Mouse (Mus musculus) right cerebral cortex, postnatal 4 days (tissue): Measurements from ENCODE around the gene Slc25a13.
A peak's percentile ranks its signal among the peaks of the same experiment; 100 is the strongest.

Source experiments
- DNase-seq: peaks from one replicate; pipeline ENCODE4 v3.0.0-alpha.2; 2022

Slc25a13 gene

DNA sequence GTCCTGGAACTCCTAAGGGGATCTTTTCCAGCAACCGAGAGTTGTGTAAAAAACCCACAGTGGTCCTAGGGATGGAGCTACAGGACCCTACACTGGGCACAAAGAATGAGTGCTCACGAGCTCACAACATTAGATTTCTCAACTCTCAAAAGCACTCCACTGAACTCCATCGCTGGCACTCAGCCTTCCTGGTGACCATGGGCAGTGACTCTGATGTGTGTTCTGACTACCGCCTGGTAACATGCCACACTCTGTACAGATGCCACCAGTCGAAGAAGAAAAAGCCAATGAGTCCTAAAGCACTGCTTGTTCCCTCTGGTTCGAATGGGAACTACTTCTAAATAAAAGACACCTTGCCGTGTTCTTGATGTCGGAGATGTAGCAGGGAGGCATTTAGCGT is 111.4 kb downstream of the Slc25a13 start:
- no peak for DNase-seq

DNA sequence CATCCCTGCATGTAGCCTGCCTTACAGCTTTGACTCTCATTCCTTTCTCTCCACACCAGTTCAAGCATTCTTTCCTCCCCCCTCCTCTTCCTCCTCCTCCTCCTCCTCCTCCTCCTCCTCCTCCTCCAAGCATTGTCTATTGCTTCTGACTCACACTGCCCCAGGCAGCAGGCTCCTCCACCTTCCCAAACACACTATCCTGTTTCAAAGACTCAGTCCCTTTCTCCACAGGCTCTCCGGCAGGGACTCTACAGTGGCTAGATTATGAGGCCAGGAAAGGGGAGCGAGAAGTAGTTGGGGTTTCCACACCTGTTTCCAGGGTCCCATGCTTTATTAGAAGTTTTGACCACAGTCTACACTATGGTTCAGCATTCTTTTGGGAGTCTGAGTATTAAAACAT is 113.5 kb downstream of the Slc25a13 start:
- DNase-seq: no peak

DNA sequence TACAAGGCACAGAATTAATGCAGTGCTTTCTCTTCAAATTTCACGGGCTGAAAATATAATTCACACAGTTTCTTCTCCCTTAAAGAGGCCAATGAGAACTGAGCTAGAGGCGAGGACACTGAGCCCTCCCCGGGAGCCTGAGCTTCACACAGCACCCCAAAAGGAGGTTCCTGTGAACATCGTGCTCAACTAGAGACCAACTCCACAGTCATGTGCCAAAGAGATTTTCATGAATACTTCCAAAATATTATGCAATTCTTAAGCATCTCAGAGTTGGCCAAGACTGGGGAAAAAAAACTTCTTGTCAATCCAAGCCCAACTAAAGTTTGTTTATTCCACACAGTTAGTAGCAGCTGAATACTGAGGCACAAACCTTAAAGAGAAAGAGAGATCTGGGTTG is 115.4 kb downstream of the Slc25a13 start:
- no peak for DNase-seq

DNA sequence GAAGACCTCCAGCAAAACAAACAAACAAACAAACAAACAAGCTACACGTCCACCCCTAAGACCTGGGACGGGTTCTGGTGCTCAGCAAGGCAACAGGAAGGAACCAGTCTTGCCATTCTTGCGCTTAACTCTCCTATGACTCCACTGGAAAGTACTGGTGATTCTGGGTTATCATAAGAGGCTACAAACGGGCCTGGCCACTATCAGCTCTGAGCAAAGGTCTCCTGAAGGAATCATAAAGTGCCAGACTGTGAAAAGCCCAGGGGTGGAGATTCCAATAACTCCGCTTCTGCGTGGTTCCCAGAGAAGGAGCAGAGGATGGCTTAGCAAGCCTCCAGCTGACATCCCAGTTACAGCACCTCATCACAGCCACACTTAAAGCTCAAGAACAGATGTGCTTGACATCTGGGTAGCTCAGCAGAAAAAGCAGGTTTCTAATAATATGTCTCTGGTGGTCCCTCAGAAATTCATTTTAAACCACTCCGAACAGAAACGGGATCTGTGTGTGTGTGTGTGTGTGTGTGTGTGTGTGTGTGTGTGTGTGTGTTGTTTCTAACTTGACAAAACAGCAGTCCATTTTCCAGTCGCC is 116.0 kb downstream of the Slc25a13 start:
- no peak for DNase-seq

DNA sequence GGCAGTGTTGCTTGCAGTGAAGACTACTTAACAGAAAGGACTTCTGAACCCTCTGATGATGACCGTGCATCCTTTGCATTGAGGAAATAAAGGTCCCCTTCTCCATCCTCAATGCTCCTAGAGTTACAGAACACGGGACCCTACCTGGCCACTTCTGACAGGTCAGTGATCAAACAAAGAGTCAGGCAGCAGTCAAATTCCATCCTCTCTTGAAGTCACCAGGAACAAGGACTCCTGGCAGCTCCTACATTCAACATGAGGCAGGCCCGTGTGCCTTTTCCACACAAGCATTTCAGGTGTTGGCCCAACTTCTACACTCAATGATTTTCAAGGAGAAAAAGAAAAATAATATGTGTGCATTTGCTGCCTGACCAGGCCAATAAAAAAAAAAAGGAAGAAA is 123.0 kb downstream of the Slc25a13 start:
- no peak for DNase-seq

DNA sequence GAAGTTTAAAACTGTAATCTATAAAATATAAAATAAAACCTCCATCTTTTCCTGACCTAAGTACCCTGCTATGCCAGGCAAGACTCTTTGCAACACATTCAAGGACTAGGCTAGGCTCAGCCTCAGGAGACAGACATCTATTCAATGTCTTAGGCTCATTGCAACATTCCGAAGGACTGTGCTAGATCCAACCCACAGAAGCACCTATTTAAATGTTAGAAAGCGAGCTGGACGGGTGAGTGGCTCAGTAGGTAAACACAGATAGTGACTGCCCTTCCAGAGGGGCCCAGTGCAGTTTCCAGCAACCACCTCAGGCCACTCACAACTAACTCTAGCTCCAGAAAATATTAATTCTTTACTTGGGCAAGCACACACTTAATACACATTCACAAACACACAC is 123.5 kb downstream of the Slc25a13 start:
- DNase-seq: no peak

DNA sequence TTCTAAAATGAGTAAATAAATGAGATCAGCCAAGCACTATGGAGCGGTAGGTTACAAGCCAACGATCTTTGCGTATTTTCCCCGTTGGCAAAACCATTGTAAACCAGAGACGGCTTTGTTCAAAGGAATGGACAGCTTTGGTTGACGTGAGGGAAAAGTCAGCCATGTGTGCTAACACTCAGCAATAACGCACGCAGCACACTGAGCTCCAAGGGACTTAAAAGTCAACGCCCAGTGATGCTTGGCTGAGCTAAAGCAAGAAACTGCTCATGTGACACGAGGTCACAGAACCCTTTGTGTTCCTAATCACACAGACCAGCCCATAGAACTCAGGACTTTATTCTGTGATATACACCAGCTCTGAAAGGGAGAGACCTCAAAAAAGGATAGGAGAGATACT is 124.5 kb downstream of the Slc25a13 start:
- no peak for DNase-seq

DNA sequence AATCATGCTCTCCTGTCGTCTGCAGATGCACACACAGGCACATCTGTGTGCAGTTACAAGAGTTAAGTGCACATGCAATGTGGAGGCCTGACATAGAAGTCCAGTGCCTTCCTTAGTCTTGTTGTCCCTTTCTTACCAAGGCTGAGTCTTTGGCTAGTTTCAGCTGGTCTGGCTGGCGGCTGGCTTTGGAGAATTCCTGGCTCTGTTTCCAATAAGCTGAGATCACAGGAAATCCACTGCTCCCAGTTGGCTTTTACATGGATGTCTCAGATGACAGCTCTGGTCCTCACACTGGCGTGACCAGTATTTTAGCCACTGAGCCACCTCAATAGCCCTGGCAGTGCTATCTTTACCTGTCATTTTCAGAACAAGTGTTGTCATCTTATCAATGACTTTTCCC is 126.0 kb downstream of the Slc25a13 start:
- DNase-seq: no peak

DNA sequence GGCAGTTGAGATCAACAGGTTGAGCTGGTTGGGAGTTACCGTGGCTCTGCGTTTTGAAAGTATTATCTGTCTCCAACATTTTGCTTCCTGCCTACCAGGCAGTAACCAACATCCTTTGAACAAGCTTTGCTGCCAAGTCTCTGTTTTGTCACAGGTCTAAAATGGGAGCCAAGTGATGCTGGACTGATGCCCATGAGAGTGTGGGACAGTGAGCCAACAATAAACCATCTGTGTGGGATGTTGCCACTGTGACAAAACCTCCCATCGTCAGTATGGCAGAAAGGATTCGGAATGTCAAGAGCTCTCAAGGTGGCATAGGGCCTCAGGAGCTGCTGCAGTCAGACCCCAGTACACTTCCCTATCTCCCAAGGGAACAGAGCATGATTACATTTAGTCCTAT is 128.8 kb downstream of the Slc25a13 start:
- peak; percentile 35 for DNase-seq

DNA sequence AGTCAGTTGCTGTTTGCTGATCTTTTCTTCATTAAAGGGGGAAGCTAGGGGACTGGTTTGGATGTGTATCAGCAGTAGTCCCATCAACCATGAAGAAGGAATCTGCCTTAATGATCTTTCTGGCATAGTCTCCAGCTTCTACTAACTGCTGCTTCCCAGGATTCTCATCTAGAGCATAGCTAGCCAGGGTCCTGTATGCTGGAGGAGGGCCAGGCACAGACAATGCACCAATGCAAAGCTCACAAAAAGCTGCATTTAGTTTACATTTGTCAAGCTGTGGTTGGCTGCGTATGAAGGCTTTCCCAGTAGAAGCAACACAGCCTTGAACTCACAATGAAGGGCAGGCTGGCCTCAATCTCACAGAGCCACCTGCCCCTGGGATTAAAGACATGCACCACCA is 136.5 kb downstream of the Slc25a13 start:
- no peak for DNase-seq

DNA sequence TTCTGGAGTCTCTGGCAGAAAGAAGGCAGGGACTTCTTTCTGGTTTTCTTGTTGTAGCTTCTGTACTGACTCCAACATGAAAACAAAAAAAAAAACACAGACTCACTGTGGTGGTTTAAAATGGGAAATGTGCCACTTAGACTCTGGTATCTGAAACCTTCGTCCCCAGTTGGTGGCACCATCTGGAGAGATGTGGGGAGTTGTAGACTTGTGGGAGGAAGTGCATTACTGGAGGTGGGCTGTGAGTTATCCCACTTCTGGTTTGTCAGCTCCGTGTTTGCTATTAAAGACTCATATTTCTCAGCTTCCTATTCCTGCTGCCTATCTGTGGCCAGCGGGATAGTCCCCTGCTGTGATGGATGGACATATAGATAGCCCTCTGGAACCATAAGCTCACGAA is 139.7 kb downstream of the Slc25a13 start:
- DNase-seq: no peak

DNA sequence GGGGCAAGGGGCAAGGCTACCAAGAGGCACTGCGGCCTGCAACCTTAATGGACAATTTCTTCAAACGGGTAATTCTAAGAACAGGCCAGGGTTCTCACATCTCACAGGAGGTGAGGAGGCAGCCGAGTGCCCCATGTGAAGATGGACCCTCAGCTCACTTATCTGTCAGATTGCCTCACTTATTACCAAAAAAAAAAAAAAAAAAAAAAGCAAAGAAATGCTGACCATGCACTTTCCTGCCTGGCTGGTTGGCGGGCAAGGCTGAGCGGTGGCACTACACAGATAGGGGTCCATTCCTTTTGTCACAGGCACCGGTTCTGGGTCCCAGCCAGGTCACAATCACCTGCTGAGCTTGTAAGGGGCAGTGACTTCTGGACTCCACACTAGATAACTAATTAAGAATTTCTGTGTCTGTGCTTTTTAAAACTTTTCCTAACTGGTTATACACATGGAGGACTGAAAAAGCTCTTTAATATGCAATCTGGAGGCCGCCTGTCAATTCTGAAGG is 141.0 kb downstream of the Slc25a13 start:
- DNase-seq: no peak

DNA sequence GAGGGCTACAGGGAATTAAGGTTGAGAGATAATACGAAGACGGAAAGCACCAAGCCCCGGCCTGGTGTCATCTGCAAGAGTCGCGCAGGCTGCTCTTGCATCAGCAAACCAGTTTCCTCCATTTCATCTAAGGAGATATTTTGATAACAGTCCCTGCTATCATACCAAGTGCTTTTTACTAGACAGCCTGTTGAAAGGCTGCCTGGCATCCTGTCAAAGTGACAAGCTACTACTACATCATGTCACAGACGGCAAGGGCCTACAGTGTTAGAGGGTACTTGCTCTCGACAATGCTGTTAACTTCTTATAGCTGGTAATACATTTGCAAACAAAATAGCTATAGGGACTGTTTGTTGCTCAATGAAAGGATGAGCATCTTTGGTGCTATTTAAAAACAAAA is 145.9 kb downstream of the Slc25a13 start:
- DNase-seq: no peak

DNA sequence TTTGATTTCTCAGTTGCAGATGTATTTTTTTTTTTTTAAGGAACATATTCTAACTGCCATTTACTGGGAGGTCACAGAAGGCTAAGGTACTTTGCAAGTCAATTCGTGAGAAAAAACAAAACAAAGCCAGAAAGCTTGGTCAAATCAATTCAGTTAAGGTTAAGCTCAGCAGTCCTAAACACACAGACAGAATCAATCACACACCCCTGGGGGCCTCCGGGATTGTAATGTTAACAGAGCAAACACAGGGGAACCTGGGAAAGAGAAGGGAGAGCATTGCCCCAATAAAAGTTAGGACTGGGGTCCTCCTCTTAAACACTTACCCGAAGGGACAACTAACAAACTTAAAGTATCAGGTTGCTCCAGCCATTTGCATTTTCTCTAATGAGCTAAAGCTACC is 147.0 kb downstream of the Slc25a13 start:
- DNase-seq: no peak

DNA sequence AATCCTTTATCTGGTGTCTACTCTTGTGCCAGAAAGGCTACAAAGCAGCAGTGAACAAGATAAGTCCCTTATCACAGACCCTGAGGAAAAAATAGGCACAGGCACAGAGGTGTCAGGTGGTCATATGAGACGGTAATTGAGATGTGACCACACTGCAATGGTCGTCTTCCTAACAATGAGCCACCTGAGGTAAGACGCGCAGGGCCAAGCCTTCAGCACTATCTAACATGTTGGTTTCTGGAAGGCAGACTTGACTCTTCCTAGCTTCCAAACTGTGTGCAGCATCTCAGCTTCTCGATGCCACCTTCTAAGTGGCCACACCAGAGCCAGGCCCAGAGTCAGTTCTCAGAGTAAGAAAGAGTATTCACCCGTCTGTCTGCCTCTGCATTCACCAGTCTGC is 149.8 kb downstream of the Slc25a13 start:
- no peak for DNase-seq

DNA sequence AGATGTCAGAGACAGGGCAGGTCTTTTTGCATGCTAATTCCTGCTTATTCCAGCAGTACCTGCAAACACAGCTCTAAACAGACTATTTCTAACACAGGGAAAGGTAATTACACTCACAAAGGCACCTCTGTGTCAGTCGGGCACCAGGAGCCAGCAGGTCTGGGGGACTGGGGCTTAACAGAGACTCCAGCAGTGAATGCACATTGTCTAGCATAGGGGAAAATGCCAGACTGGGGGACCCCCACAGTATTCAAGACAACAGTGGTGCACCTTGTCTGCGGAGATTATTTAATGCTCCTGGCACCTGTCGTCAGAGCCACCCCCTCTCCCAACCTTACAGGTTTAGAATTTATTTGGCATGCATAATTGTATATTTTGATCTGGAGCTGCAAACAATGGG is 158.4 kb downstream of the Slc25a13 start:
- DNase-seq: no peak

DNA sequence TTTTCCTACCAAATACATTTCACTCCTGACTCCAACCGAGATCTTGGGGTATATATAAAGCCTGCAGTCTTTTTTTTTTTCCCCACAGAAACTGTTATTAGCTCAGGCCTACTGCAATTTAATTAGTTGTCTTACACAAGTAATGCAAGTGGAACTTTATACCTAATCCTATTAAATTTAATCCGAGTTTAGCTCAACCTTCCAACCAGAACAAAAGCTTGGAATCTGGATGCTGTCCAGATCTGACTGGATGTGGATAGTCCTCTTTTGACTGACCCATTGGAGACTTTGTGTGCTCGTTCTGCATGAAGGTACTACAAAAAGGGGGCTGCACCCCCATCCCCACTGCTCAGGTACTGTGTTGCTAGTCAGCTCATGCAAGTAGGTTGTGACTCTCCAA is 163.0 kb downstream of the Slc25a13 start:
- DNase-seq: no peak

DNA sequence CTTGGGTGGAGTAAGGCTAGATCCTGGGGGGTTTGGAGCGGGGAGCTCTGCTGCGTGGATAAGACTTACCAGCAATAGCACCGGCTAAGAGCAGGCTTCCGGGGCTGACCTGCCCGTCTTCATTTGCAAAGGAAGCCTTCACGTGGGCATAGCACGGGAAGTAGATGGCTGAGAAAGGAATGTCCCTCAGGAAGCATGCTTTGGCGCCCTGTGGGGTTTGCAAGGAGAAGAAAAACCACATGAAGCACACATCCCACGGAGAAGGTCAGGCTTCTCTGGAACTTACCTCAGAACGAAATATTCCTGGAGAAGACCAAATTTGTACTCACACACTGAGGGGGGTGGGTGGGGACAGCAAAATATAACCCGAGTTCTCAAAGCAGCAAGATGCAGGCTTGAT is 164.3 kb downstream of the Slc25a13 start:
- DNase-seq: no peak

DNA sequence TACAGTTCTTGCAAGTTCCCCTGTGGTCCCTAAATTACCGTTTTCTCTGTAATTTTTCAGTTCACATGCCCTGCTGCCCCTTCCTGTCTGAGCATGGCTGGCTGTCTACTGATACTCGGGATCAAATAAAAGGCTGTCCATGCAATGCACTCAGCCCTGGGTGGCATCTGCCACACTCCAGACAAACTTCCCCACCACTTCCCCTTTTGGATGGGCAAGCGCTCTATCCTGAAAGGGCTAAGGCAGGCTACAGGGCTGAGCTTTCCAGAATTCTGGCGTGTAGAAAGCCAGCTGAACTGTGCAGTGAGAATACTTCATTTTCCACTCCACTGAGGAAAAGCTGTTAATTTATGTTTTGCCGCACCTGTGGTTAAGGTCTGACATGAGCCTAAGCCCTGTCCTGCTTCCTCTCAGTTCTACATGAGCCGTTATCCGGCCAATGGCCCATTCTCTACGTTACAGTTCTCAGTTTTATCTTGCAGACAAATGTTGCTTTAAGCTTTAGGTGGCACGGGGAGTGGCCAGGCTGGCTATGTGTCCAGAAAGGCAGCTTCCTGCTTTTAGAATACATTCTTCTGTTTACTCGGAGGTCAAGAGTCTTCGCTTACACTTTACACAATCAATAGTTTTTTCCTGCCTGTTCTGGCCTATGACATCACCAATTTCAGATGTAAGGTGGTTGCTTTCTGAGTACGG is 170.1 kb downstream of the Slc25a13 start:
- DNase-seq: no peak

DNA sequence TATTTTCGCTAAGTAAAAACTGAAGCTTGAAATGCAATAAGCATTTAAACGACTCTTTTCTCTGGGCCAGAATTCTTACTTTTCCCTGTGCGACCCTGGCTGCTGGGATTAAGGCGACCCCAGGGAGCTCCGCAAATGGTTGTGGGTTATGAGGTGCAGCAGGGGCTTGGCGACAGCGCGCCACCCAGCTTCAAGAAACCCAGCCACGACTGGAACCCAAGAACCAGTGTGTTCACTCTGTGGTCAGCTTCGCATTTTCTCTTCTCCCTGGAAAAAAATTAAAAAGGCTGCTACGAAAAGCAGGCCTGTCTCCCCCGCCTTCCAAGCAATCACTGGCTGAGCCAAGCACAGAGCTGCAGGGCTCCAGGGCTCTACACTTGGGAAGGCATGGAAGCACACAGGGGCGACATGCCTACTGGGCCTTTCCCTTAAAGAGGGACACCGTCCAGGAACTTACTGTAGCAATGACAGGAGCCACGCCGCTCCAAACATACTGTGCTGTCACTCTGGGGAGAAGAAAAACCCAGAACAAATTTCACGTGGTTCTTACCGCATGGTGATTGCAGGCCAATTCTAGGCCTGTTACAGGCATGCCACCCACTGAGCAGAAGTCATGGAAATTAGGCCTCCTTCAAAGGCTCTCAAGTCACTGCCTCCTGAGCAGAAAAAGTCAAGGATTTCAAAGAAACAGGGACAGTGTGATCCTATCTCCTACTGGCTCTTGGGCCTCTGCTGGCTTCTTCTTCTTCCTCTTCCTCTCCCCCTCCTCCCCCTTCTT is 178.0 kb downstream of the Slc25a13 start:
- DNase-seq: no peak

DNA sequence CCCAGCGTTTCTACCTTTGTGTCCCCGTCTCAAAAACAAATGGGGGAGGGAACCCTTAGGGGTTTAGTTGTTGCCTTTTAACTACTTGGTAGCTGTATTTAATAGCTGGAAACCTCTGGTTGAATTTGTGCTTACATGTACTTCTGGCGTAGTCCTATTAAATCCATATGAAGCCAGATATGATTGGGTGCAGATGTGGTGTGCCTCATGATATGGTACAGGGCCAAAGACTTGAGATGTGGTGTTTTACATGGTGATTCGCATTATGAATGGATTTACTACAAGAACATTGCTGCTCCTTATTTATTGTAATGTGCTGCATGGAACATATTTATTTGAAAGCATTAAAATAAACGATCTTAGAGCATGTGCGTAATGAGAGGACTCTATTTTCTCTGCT is 189.3 kb downstream of the Slc25a13 start:
- DNase-seq: no peak

DNA sequence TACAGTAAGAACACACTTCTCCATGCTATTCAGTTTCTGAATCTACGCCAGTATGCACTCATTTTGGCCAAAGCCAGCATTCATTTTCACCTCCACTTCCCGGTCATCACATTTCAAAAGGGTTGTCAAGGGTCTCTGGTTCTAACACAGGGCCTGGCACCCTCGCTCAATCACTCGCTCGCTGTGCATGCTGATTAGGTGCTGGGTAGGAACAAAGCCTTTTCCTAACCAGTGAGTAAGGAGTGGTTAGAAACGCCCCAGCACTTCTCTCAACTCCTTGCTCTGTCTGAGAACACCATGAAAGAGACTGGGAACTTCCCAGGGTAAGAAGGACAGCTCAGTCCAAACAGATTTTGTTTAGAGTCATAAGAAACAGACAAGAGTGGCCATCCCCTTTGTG is 193.0 kb downstream of the Slc25a13 start:
- no peak for DNase-seq

DNA sequence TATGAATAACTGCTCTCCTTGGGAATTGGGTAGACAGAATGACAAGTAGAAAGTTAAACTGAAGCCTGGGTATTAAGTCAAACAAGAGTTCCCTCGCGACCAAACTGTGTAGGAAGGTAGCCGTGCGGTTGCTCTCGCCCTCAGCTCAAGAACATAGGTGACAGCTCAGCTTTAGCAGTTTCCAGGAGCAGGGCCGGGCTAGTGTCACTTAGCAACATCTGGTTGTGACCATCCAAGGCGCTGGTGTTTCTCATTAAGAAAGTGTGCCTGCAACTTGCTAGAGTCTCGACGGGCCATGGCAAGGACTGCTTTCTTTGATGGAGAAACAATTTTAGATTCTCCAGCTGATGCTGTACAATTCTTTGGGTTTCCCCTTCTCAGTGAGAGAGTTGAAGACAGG is 200.0 kb downstream of the Slc25a13 start:
- DNase-seq: no peak

DNA sequence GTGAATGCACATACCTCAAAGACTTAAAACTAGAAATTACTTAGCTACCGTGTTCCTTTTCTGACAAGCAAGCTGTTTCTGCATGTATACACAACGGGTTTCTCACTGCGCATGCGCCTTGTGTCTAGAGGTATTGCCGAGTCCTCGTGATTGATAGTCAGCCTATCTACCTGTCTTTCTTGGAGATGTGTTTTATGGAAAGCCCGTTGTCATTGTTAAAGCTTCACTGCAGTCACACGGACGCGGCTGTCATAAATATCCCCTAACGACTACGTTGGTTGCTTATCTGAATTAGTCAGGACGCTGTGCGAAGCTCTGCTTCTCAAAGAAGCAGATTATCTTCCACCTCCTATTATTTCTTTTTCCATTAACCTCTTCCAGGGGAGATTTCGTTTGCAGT is 201.4 kb downstream of the Slc25a13 start:
- DNase-seq: no peak
